Mouse (Mus musculus) megakaryocyte, embryonic 14.5 days (primary cell): Measurements from ENCODE around the gene Baiap3. TPM values are rescaled to one million over a fixed set of nuclear protein-coding genes. Genes with fewer than 3 reads are reported as not detected.
"Not testable (repeated sequence)": the region's sequence is repeated elsewhere in the genome, so short reads cannot be mapped to it uniquely, and the experiment has no call there.

Source experiments
- H3K27me3 ChIP-seq: replicated peaks from 2 replicates; pipeline ENCODE3; 2012; ENCODE audit warnings: inconsistent platforms
- H3K36me3 ChIP-seq: replicated peaks from 2 replicates; pipeline ENCODE3; 2012; ENCODE audit warnings: low read length, inconsistent platforms, mixed read lengths
- H3K4me1 ChIP-seq: 2 replicates; pipeline ENCODE4 v1.6.1; 2012; ENCODE audit warnings: inconsistent platforms
- H3K4me3 ChIP-seq: replicated peaks from 2 replicates; pipeline ENCODE3; 2012; ENCODE audit warnings: moderate library complexity, mild to moderate bottlenecking, inconsistent platforms
- H3K9me3 ChIP-seq: 2 replicates; pipeline ENCODE4 v1.6.1; 2012; ENCODE audit warnings: inconsistent platforms
- FLI1 ChIP-seq: IDR thresholded peaks from 2 replicates; pipeline ENCODE4 v1.6.1; 2012; ENCODE audit warnings: low read length, inconsistent platforms, mixed read lengths
- GATA1 ChIP-seq: IDR thresholded peaks from 3 replicates; pipeline ENCODE4 v1.6.1; 2012; ENCODE audit warnings: mixed read lengths, low read length, inconsistent platforms, borderline replicate concordance
- polyA plus RNA-seq: library from polyadenylated mRNA; stranded (reverse); fragments of >175 nt; gene quantifications from 2 replicates; pipeline ENCODE4 v1.2.3, GENCODE M21; 2012; ENCODE audit warnings: low replicate concordance; ENCODE audit not compliant: insufficient read depth

Baiap3 gene
- polyA plus RNA-seq, 1 experiment = 1.7 TPM

- Histone ChIP-seq H3K4me1 (peaks cover 84% of the 10 kb centered on the region), H3K27me3 (no peaks in the 10 kb centered on the region), H3K4me3 (peak overlapping the region; percentile 90), H3K9me3 (no peaks in the 10 kb centered on the region), H3K36me3 (peaks cover 73% of the 10 kb centered on the region)
- TF ChIP-seq GATA1 = no peak
- TF ChIP-seq FLI1 = no peak
These were observed 30.5 kb downstream of the Baiap3 start for GRCm38 (mm10) chr17:25225659-25226058.

- H3K36me3 ChIP-seq = peaks cover 73% of the 10 kb centered on the region
- peak overlapping the region; percentile 90 for H3K4me3 ChIP-seq
- TF ChIP-seq GATA1 (no peak), FLI1 (no peak)
These were observed 31.5 kb downstream of the Baiap3 start for GRCm38 (mm10) chr17:25224586-25225222.

GRCm38 (mm10) chr17:25222951-25223601, 33.1 kb downstream of the Baiap3 start:
- peak overlapping the region; percentile 90 for H3K4me3 ChIP-seq
- peaks cover 73% of the 10 kb centered on the region for H3K36me3 ChIP-seq
- peaks cover 95% of the 10 kb centered on the region for H3K4me1 ChIP-seq
- no peak for TF ChIP-seq GATA1
- no peak for TF ChIP-seq FLI1
- H3K27me3 ChIP-seq = no peaks in the 10 kb centered on the region
- H3K9me3 ChIP-seq = no peaks in the 10 kb centered on the region

More at GRCm38 (mm10) chr17:25224586-25225222, 31.5 kb downstream of the Baiap3 start:
- H3K4me1 ChIP-seq = peaks cover 94% of the 10 kb centered on the region
- no peaks in the 10 kb centered on the region for H3K27me3 ChIP-seq
- H3K9me3 ChIP-seq = no peaks in the 10 kb centered on the region

GRCm38 (mm10) chr17:25222504-25222940, 33.6 kb downstream of the Baiap3 start:
- Histone ChIP-seq H3K4me3 (peak overlapping the region; percentile 90), H3K36me3 (peaks cover 73% of the 10 kb centered on the region), H3K4me1 (peaks cover 95% of the 10 kb centered on the region)
- H3K9me3 ChIP-seq, H3K27me3 ChIP-seq: not testable (repeated sequence)

- H3K4me3 ChIP-seq = peak overlapping the region; percentile 90
- peaks cover 72% of the 10 kb centered on the region for H3K36me3 ChIP-seq
- no peaks in the 10 kb centered on the region for H3K9me3 ChIP-seq
- H3K4me1 ChIP-seq = peaks cover 92% of the 10 kb centered on the region
- TF ChIP-seq GATA1 (no peak), FLI1 (no peak)
- no peaks in the 10 kb centered on the region for H3K27me3 ChIP-seq
These were observed 34.2 kb downstream of the Baiap3 start for GRCm38 (mm10) chr17:25221821-25222503.

- H3K9me3 ChIP-seq = no peaks in the 10 kb centered on the region
- H3K27me3 ChIP-seq = no peaks in the 10 kb centered on the region
- H3K4me1 ChIP-seq = peaks cover 86% of the 10 kb centered on the region
- peaks cover 72% of the 10 kb centered on the region for H3K36me3 ChIP-seq
- no peak for TF ChIP-seq GATA1
- TF ChIP-seq FLI1 = no peak
- H3K4me3 ChIP-seq = peak overlapping the region; percentile 90
These were observed 35.4 kb downstream of the Baiap3 start for GRCm38 (mm10) chr17:25220746-25221145.

GRCm38 (mm10) chr17:25219492-25220295, 36.5 kb downstream of the Baiap3 start:
- Histone ChIP-seq H3K27me3 (no peaks in the 10 kb centered on the region), H3K9me3 (no peaks in the 10 kb centered on the region), H3K4me3 (peak overlapping the region; percentile 42), H3K4me1 (peaks cover 82% of the 10 kb centered on the region), H3K36me3 (peaks cover 75% of the 10 kb centered on the region)
- TF ChIP-seq GATA1 (no peak), FLI1 (no peak)

GRCm38 (mm10) chr17:25218967-25219366, 37.2 kb downstream of the Baiap3 start:
- TF ChIP-seq GATA1 = no peak
- TF ChIP-seq FLI1 = no peak
- peak overlapping the region; percentile 35 for H3K4me3 ChIP-seq
- peaks cover 78% of the 10 kb centered on the region for H3K36me3 ChIP-seq
- H3K27me3 ChIP-seq = no peaks in the 10 kb centered on the region
- H3K4me1 ChIP-seq = peaks cover 78% of the 10 kb centered on the region
- H3K9me3 ChIP-seq = no peaks in the 10 kb centered on the region

GRCm38 (mm10) chr17:25215431-25215830, 40.7 kb downstream of the Baiap3 start:
- Histone ChIP-seq H3K36me3 (peaks cover 98% of the 10 kb centered on the region), H3K27me3 (no peaks in the 10 kb centered on the region), H3K9me3 (no peaks in the 10 kb centered on the region), H3K4me1 (peaks cover 57% of the 10 kb centered on the region), H3K4me3 (no peak overlapping the region)
- TF ChIP-seq FLI1 (no peak), GATA1 (no peak)
